Mouse (Mus musculus): ENCODE results near the gene Col18a1.

Col18a1 gene

DNA sequence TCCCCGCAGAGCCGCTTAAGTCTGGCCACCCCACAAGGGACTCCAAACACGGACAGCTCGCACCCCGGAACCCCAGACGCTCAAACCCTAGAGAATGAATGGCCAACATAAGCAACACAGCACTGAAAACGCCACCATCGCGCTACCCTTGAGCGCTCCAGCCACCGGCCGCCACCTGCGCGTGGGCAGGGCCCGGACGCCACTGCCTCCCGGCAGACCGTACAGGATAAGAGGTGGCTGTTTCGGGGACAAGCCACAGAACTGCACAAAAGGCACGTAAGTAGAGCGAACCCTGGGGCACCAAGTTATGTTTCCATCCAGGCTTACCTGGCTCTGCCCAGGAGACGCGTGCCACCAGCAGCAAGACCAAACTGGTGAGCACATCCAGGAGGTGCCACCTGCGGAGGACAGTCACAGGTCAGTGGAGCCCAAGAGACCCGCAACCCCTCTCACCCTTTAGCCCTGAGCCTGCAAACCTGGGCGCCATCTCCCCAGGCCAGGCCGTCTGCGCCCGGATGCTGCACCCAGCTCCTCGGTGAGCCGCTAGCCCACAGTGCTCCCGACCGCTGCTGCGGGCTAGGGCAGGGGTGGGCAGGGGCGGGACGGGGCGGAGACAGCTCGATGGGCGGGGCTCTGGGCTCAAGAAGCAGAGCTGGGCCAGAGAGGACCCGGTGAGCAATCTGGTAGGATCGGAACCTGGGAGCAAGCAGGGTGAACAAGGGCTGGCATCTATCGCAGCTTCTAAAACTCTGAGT is at the start of gene Col18a1:
TSS of gene Col18a1 (minus strand) at position 586 of the 755 bp plus-strand sequence.
- no peak for DNase-seq (ENCODE audit: low read depth, low spot score)

DNA sequence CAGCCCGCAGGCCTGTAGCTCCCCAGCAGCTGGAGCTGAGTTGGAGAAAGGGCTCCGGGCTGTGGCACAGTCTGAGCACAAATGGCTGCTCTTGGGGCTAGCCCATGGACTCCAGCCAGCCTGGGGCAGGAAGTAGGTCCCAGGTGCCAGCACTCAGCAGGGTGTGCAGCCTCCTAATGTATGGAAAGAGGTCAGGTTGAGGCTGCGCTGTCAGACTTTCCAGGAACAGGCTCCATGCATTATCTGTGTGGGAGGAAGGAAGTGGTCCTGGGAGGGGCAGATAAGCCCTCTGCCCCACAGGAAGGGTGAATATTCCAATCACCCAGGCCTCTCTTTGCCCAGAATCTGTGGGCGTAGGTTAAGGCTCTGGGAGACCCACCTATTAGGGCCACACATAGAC is 49.3 kb upstream of the Col18a1 start:
- DNase-seq (ENCODE audit: low read depth, low spot score): no peak

DNA sequence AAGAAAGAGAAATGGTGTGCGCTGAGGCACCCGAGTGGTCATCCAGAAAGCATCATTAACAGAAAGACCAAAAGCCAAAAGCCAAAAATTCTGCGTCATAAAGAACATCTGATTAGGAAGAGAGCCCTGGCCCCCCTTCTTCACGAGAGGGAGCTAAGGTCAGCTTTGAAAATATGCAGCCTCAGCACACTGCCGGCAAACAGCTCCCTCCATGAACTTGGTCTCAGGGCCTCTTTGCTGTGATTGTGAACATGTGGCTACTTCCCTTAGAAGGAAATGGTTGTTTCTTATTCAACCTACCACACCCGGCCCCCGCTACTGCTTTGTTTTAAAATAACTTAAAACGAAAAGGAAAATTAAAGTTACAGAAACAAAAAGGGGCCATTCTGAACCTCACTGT is 48.2 kb upstream of the Col18a1 start:
- no peak for DNase-seq (ENCODE audit: low read depth, low spot score)

DNA sequence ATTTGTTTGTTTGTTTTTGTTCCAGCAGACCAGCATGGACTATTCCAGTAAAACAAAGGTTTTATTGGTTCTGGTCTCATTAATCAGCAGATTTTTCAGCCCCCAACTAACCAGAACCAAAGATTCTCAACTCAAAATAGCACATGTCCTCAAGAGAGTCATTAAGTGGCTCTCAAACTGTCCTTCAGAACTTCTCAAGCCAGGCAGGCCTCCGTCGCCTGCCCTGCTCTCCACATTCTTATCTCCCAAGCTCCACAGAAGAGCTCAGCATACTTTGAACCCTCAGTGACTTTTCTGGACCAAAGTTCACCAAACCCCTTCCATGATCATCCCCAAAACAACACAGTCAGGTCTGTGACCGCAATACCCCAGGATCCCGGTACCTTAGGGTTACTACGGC is 47.1 kb upstream of the Col18a1 start:
- DNase-seq (ENCODE audit: low read depth, low spot score): no peak

DNA sequence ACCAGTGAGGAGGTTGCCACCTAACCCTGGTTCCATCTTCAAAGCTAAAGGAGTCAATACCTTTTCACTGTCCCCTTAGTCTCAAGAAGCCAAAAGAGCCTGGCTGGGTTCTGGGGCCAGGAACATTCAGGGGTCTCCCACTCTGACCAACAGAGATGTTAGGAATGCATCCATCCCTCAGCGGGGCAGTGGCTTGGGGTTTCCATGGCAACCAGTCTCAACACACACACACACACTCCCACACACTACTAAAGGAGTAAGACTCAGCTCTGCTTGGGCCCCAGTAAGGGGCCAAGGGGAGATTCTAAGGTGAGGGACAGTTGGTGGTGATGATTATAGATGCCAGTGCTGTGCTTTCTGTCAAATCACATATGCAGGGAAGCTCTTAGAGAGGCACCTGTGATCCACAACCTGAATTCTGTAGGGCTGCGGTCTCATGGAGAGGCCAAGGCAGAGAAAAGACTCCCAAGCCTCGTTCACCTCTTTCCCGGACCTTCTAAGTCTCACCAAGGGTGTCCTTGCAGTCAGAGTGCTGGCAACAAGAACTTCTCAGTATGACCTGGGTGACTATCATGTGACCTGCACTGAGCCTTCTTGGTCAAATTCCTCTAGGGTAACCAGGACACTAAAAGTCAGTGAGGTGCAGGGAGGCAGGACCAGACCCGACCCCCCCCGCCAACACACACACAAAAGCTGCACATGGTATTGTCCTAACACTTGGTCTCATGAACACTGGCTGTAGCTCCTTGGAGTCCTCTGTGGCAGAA is 46.2 kb upstream of the Col18a1 start:
- DNase-seq (ENCODE audit: low read depth, low spot score): no peak

DNA sequence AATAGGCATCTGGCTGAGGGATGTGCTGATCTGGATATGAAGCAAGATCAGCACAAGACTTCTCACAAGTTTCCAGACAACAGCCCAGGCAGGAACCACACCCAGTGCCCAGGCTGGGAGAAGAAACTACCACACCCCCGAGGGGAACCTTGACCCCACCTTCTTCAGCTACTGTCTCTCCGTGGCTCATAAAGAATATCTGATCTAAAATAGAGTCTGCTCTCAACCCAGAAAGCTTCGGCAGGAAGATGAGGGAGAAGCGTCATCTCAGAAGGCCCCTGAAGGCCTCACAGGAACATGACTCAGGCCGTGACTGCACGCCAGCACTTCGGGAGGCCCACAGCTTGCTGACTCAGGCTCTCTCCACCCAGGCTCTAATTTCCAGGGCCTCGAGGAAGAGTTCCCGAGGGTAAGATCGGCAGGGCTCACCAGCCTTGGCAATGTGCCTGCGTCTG is 44.8 kb upstream of the Col18a1 start:
- DNase-seq (ENCODE audit: low read depth, low spot score): no peak

DNA sequence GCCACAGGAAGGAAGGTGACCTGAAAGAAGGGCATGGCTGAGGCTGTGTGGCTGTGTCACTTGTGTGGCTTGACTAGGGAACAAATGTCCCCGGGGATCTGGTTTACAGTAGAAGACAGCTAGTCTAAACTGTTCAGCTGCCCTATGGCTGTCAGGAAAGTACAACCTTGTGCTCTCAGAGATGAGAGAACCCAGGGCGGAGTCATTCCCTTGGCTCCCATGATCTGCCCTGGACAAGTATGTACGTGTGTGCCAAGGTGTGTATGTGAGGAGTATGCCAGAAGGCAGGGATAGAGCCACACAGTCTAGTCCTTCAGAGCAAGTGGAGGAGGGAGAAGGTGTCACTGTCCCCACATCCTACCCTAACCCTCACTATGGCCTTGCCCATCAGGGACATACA is 44.3 kb upstream of the Col18a1 start:
- no peak for DNase-seq (ENCODE audit: low read depth, low spot score)

DNA sequence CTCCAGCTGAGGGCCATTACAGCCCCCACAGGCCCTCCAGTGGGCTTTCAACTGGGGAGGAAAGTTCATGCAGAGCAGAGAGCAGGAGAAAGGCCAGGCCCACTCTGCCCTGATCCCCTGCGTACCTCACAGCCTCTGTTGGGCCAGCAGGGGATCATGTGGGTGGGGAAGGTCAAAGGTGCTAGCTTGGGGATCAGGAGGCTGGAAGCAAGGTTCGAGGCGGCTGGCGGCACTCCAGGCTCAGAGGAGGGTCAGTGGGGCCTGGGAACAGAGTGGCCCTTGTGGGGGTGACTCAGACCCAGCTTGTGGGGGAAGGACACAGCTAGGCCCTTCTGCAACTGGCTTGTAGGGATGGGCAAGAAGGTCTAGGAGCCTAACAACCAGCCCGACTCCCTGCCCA is 42.9 kb upstream of the Col18a1 start:
- DNase-seq (ENCODE audit: low read depth, low spot score): no peak

DNA sequence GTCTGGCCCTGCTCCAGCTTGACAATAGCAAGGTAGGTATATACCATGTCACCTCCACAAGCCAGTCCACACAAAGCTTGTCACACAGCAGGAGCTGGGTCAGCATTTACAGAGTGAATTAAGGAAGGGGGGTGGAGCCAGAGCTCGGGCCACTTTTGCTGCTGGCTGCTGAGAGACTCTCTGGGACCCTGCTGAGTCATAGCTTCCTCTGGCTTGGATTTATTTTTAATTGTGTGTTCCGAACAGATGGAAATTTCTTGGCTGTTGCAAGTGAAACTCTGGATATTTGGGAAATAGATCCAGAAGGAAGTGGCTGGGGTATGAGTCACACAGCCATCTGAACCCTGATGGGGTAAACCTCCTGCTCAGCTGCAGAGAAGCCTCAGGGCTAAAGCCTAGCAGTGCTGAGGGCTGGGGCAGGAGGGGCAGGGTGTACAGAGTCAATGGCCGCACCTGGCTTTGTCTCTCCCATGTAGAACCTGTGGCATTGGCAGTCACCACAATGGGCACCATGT is 40.3 kb upstream of the Col18a1 start:
- DNase-seq (ENCODE audit: low read depth, low spot score): no peak

DNA sequence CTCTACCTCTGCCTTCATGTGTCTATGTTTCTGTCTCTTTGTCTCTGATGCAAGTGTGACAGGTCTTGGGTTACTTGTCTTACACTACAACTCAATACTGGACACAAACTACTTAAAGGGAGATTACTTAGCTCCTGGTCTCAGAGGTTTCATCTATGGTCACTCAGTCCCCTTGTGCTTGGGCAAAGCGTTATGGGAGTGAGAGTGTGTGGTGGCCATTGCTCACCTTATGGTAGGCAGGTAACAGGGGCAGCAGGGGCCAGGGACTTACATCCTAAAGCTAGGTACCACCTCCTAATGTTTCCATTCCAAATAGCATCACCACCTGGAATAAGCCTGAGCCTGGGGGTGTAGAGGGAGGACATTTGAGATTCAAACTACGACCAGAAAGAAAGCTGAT is 39.8 kb upstream of the Col18a1 start:
- DNase-seq (ENCODE audit: low read depth, low spot score): no peak

DNA sequence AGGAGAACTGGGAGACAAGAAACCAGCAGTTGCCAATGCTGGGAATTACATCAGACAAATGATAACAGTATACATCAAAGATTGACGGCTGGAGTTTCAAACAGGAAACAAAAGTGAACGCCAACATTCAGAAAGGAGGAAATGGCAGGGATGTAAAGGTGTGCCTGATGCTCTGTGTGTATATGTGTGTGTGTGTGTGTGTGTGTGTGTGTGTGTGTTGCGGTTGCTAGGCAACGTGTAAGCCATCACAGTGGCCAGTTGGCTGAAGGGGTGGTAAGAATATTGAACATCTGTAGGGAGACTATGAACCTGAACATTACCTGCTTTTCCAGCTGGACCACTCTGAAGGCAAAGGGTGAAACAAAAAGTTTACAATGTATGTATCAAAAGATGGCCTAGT is 37.6 kb upstream of the Col18a1 start:
- DNase-seq (ENCODE audit: low read depth, low spot score): no peak

DNA sequence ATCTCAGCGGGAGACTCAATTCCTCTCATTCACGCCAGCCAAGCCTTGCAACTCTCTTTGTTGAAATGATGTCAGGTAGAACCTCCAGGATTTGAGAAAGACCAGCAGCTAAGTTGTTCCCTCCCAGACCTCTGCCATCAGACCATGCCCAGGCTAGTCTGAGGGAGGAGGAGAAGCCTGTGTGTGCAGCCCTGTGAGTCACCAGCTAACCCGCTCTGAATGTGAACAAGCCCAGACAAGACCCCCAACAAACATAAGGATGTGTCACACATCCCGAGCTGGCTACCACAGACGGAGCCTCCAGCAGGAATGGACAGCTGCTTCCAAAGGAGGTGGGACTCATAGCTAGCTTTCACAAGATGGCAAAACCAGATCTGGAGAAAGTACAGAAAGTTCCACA is 35.6 kb upstream of the Col18a1 start:
- DNase-seq (ENCODE audit: low read depth, low spot score): no peak

DNA sequence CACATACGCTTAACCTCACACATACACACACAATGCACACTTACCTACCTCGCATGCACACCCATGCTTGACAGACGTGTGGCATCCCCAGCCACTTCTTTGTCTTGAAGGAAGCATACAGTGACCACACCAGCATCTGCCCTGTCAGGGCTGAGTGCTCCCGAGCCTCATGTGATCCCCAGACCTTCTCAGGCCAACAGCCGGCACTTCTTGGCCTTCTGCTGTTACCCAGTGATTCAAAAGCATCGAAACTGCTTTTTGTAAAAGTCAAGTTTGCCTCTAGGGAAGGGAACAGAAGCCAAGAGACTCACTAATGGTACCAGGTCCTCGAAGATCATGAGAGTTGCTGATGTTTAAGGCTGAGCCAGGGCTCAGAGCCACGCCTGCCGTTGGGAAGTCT is 33.9 kb upstream of the Col18a1 start:
- DNase-seq (ENCODE audit: low read depth, low spot score): no peak

DNA sequence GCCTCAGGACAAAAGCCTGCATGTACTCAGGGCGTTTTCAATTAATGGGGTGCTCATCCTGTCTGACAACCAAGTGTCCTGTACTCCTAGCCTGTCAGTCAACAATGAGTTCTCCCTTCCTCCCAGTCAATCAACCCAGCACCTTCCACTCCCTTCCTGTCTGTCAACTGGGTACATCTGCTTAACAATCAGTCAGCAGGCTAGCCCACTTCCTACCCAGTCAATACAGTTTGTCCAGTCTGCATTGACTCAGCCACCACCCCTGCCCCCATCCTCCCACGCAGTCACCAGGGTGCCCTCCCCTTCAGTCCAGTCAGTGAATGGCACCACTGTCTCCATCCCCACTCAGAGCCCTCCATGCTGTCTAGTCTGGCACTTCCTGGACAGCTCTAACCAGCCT is 32.9 kb upstream of the Col18a1 start:
- DNase-seq (ENCODE audit: low read depth, low spot score): no peak

DNA sequence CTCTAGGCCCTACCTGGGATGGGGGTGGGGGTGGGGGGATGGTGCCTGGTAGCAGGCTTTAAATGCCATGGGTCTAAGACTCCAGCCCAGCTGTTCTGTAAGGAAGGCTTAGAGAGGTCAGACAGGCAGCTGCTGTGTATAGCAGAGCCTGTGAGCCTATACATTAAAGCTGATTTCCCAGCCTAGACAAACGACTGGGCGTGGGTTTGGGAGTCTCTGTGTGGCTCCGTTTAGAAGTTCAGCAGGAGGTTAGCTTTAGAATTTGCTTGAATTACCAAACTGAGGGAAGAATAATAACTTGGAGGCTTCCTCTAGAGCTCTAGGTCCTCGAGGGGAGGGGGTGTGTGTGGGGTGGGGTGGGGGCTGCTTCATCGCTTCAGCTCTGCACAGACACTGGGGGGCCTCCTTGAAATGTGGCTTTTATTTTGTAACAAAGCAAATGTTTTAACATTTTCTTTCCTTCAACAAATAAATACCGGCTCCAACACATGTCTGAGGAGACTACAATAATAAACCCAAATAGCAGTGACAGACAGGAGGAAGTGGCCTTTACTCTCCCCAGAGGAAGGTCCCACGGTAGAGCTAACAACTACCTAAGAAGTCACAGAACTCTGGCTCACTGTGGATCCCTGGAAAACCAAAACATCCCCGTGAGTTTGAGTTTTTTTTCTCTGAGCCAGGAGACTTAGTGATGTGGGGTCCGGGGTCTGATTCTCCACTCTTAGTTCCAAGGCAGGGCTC is 31.3 kb upstream of the Col18a1 start:
- no peak for DNase-seq (ENCODE audit: low read depth, low spot score)

DNA sequence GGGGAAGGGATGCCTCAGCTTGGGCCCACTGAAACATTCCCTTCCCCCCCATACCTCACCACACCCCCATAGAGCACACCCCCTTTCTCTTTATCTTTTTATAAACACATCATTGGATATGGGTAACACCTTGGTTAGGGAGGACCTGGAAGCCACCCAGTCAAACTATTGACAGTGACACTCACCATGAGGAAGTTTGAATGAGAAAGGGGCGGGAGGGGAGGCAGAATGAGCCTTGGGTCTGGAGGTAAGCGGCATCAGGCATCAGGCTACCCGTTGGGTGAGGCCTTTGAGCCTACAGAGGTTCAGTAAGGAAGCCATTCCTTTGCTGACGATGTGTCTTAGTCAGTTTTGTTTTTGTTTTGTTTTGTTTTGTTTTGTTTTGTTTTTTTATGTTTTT is 30.3 kb upstream of the Col18a1 start:
- DNase-seq (ENCODE audit: low read depth, low spot score): no peak

DNA sequence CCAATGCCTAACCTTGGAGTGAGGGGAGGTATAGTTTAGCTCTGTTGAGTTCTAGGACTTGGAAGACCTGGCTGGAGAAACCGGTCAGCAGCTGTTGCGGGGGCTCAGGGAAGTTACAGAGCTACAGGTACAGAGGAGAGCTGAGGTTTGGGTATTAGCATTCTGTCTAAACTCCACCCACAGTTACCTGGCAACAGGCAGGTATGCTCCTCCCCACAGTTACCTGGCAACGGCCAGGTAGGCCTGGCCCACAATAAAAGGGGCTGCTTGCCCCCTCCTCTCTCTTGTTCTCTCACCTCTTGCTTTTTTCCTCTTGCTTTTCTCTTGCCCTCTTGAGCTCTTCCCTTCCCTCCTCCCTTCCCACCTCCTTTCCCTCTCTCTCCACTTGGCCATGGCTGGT is 29.8 kb upstream of the Col18a1 start:
- DNase-seq (ENCODE audit: low read depth, low spot score): no peak

DNA sequence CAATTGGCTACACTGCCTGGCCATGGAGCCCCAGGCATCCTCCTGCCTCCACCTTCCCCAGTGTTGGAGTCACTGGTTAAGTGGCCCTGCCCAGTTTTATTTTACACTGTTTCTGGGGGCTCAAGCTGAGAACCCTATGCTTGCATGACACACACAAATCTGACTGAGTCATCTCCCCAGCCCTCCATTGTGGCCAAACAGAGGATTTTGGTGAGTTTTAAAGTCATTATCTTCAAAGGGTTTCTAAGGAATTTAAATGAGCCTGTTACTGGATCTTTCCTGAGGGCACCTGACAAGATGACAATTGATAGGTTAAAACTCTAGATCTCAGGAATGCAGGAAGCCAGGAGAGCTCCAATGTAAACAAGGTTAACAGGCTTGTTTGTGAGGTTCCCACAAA is 27.1 kb upstream of the Col18a1 start:
- no peak for DNase-seq (ENCODE audit: low read depth, low spot score)

DNA sequence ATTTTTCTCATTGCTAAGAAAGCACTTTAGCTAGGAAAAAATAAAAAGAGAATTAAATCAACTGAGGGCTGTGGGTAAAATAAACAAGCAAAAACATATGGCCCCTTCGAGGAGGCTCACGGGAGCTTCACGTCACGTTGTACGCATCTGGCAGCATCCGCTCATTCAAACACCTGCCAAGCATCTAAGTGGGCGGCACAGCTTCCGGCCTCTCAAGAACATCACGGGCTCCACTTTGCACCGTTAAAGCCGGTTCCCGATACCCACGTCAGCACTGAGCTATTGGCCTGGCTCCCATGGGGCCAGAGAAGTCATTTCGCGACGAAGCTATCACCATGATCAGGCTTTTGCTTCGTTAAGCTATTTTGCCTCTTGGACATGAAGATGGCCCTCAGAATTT is 26.4 kb upstream of the Col18a1 start:
- DNase-seq (ENCODE audit: low read depth, low spot score): no peak

DNA sequence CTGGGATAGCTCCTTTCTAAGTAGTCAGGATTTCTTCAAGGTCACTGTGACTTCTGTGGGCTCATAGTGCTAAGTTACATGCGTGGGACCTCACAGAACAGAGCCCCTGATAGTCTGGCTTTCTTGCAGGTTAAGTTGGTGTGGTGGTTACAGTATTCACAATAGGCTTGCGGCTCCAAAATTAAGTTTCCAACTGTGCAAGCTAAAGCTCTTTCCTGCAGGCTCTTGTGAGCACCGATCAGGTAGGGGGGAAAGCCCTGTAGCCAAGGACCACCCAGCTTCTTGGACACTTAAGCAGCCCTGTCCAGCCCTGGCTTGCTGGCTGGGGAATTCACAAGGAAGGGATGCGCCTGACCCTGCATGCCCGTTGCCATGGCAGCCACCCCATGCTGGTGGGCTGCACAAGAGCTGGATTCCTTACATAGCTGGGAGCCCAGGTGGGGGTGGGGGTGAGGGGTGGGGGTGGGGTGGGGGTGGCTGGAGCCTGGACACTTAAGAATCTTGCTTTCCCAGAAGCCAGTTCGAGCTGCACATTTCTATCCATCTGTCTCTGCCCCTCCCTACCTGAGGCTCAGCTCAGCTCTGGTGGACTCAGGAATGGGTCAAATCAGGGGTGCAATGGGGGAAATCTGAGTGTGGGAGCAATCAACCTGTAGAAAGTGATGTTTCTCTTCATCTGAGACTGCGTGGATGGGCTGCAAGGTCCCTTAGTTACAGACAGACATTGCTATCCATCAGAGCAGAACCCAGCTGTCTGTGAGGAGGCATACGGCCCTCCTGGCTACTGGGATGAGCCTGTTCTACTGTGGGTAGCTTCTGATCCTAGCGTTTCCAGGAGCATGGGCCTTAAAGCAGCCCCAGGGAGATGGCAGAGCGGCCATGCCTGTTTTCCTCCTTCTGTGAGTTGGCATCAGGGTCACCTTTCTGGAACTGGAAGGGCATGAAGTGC is 24.9 kb upstream of the Col18a1 start:
- DNase-seq (ENCODE audit: low read depth, low spot score): no peak

DNA sequence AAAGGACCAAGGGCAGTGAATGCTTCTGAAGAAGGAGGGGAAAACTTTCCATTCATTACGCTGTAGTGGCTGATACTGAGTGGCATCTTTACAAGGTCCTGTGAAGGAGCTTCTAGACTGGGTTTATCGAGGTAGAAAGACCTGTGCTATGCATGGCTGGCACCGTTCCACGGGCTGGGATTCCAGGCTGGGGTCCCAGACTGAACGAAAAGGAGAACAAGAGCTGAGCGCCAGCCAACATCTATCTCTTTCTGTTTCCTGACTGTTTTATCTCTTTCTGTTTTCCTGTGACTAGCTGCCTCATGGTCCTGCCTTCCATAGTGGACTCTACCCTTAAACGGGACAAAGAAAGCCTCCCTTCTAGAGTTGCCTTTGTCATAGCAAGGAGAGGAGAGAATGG is 21.1 kb upstream of the Col18a1 start:
- no peak for DNase-seq (ENCODE audit: low read depth, low spot score)
